ENCODE assay signal across 24 mouse cellular contexts in the genomic region with DNA sequence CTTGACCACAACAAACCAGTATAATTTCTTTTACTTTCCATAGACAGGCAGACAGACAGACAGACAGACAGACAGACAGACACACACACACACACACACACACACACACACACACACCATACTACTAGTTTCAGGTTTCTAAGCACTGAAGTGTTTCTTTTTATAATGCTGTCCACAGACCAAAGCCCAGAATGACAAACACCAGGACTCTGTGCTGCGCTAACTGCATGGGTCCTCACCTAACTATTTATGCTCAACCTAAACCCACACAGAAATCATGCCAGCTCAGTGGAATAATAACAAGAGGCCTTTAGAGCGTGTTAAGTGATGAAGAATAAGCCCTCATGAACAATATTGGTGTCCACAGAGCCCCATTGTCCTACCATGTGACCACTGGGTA.
DNase-seq lines count a peak whose midpoint lies in the region; ATAC-seq and TF ChIP-seq lines count a peak whose summit lies in the region.
"Had no signal": no experiment of that assay in that cellular context is flagged by ENCODE, and none has a peak within 500 bp of the region (broad histone marks: within the 10 kb centered on the region; RNA-seq: fewer than 3 reads in every experiment).

No protein-coding gene starts in this region.

- TF ChIP-seq CTCF in heart, adult 2 months (IDR thresholded peaks at IDR 0.05) = no peak
- no peak for TF ChIP-seq CTCF in brain, embryonic 14.5 days (IDR thresholded peaks at IDR 0.05; ENCODE audit: borderline replicate concordance, extremely low read depth, insufficient read depth, insufficient read length)

- no peak overlapping the region for H3K27ac ChIP-seq in heart, adult 2 months
- peak overlapping the region; percentile 74 for H3K27ac ChIP-seq in heart, embryonic 15.5 days
- H3K27ac ChIP-seq: forebrain, embryonic 10.5 days; forebrain, embryonic 13.5 days; hindbrain, embryonic 10.5 days; hindbrain, embryonic 13.5 days; intestine, embryonic 15.5 days; kidney, embryonic 15.5 days had no signal

- H3K4me3 ChIP-seq in heart, adult 2 months = no peak overlapping the region
- no peak overlapping the region for H3K4me3 ChIP-seq in heart, embryonic 15.5 days
- H3K4me3 ChIP-seq: forebrain, embryonic 10.5 days; forebrain, embryonic 13.5 days; hindbrain, embryonic 10.5 days; hindbrain, embryonic 13.5 days; intestine, embryonic 15.5 days; kidney, embryonic 15.5 days had no signal

- no peaks in the 10 kb centered on the region for H3K79me2 ChIP-seq in heart, adult 2 months (replicated peaks; ENCODE audit: control insufficient read depth, insufficient read depth, low read length)

- peak; percentile 61; the same call in 1 of the 2 replicates for ATAC-seq in heart, embryonic 15.5 days (replicated peaks; ENCODE audit: insufficient number of reproducible peaks, insufficient read depth, low FRiP score, low read depth)
- ATAC-seq: CD4-positive, CD25-positive, alpha-beta regulatory T cell, adult 4 months; forebrain, embryonic 13.5 days; forebrain, embryonic 16.5 days; hindbrain, embryonic 16.5 days; intestine, embryonic 15.5 days had no signal

- no peak for TF ChIP-seq POLR2A in heart, adult 2 months (IDR thresholded peaks at IDR 0.05; ENCODE audit: insufficient read depth, low read depth, low read length)
- no peak for TF ChIP-seq POLR2A in brain, embryonic 14.5 days (IDR thresholded peaks at IDR 0.05; ENCODE audit: borderline replicate concordance, extremely low read depth, insufficient read depth, insufficient read length, poor library complexity, severe bottlenecking)

- H3K9ac ChIP-seq in heart, adult 2 months (ENCODE audit: low read depth, low read length) = no peak overlapping the region
- H3K9ac ChIP-seq in heart, embryonic 15.5 days = no peak overlapping the region
- H3K9ac ChIP-seq: forebrain, embryonic 13.5 days; hindbrain, embryonic 13.5 days; intestine, embryonic 15.5 days; kidney, embryonic 15.5 days had no signal

- no peak for TF ChIP-seq EP300 in heart, adult 2 months (IDR thresholded peaks at IDR 0.05; ENCODE audit: insufficient read depth, low read depth, low read length)

- intact Hi-C loops in heart, adult 2 months (cut with DNase I) = no loop called here
- intact Hi-C loops in heart, postnatal 14 days (cut with DNase I) = loop anchor here (5.0 to 10.0 kb wide), 2 partner anchors 136 to 182 kb away; no protein-coding TSS in a partner anchor
- intact Hi-C loops in heart, postnatal 10 days (cut with DNase I) = loop anchor here (5.0 kb wide), 2 partner anchors 131 to 184 kb away; no protein-coding TSS in a partner anchor

- no peak overlapping the region for H3K4me2 ChIP-seq in heart, embryonic 15.5 days
- H3K4me2 ChIP-seq: forebrain, embryonic 13.5 days; hindbrain, embryonic 13.5 days; intestine, embryonic 15.5 days; kidney, embryonic 15.5 days had no signal

- 75% methylated on average over 2 of the region's 2 CpGs for WGBS in heart, adult 2 months
- 57% methylated on average over 2 of the region's 2 CpGs for WGBS in heart, embryonic 15.5 days

- H3K27me3 ChIP-seq in heart, adult 2 months (ENCODE audit: control insufficient read depth, insufficient read depth, low read length) = no peaks in the 10 kb centered on the region
- no peaks in the 10 kb centered on the region for H3K27me3 ChIP-seq in heart, embryonic 15.5 days
- H3K27me3 ChIP-seq: forebrain, embryonic 13.5 days; hindbrain, embryonic 13.5 days; intestine, embryonic 15.5 days; kidney, embryonic 15.5 days had no signal

- H3K9me3 ChIP-seq in heart, embryonic 15.5 days (replicated peaks) = no peaks in the 10 kb centered on the region
- H3K9me3 ChIP-seq: forebrain, embryonic 10.5 days; forebrain, embryonic 13.5 days; hindbrain, embryonic 10.5 days; hindbrain, embryonic 13.5 days; intestine, embryonic 15.5 days; kidney, embryonic 15.5 days had no signal

- peak; percentile 9 for DNase-seq in heart, adult 8-10 months (ENCODE audit: low spot score)
- DNase-seq in heart, adult 2 months = no peak
- no peak for DNase-seq in heart, postnatal 14 days
- peak; percentile 5 for DNase-seq in brain, embryonic 14.5 days (ENCODE audit: low read depth)
- DNase-seq in heart, postnatal 10 days = peak; percentile 20 to 25
- DNase-seq: adrenal gland, adult 2 months; adrenal gland, postnatal 14 days; cerebellum, adult 18-20 months; cerebellum, adult 9-10 months; cerebellum, postnatal 14 days; gastrocnemius, postnatal 10 days; gastrocnemius, postnatal 36 days; kidney, adult 11 months; kidney, adult 8-10 months had no signal

- H3K36me3 ChIP-seq in heart, adult 2 months (ENCODE audit: control insufficient read depth, insufficient read depth, low read length) = peaks cover 10% of the 10 kb centered on the region
- no peaks in the 10 kb centered on the region for H3K36me3 ChIP-seq in heart, embryonic 15.5 days
- H3K36me3 ChIP-seq: forebrain, embryonic 10.5 days; hindbrain, embryonic 10.5 days; hindbrain, embryonic 13.5 days; intestine, embryonic 15.5 days; kidney, embryonic 15.5 days had no signal

- H3K4me1 ChIP-seq in heart, adult 2 months (ENCODE audit: control insufficient read depth, insufficient read depth, low read length) = peaks cover 9% of the 10 kb centered on the region
- H3K4me1 ChIP-seq in heart, embryonic 15.5 days (replicated peaks) = peaks cover 24% of the 10 kb centered on the region
- H3K4me1 ChIP-seq: hindbrain, embryonic 13.5 days; intestine, embryonic 15.5 days had no signal

Comparison
In these comparisons a context has a peak if more than half of its experiments do, and no peak if none do; other contexts are left out.
1. DNase-seq: peak in heart, adult 8-10 months (single experiment), brain, embryonic 14.5 days (single experiment) and heart, postnatal 10 days (2 of 2); none in heart, adult 2 months (0 of 2) and heart, postnatal 14 days (0 of 2).